Mouse (Mus musculus): ENCODE measurements around the gene Tdgf1.

GRCm38 (mm10) chr9:110994716-110995172 is 48.8 kb upstream of the Tdgf1 start:
- peak; percentile 94 for TF ChIP-seq HCFC1 (IDR thresholded peaks at IDR 0.05; ENCODE audit: borderline replicate concordance, insufficient read depth, low read length)
- TF ChIP-seq MAFK (IDR thresholded peaks at IDR 0.05; ENCODE audit: insufficient read depth, low read depth, low read length), result no peak
- no peak for TF ChIP-seq ZNF384 (IDR thresholded peaks at IDR 0.05; ENCODE audit: low read depth, low read length)
- TF ChIP-seq CHD2 (IDR thresholded peaks at IDR 0.05; ENCODE audit: low read depth, low read length), result no peak
- TF ChIP-seq ZC3H11A (IDR thresholded peaks at IDR 0.05; ENCODE audit: borderline replicate concordance, low read depth, low read length), result no peak
